Mouse (Mus musculus): ENCODE measurements around the gene F5.
A peak's percentile ranks its signal among the peaks of the same experiment; 100 is the strongest.

F5 gene

GRCm38 (mm10) chr1:164151387-164152088 is at the start of gene F5:
Gene F5 (plus strand): TSS chr1:164151838.
- DNase-seq (ENCODE audit: low read depth), result no peak

- DNase-seq (ENCODE audit: low read depth), result no peak
Measured at GRCm38 (mm10) chr1:164109763-164110162, 41.9 kb upstream of the F5 start.

GRCm38 (mm10) chr1:164110591-164111329 is 40.9 kb upstream of the F5 start:
- DNase-seq (ENCODE audit: low read depth), result no peak

- no peak for DNase-seq (ENCODE audit: low read depth)
Measured at GRCm38 (mm10) chr1:164114280-164114679, 37.4 kb upstream of the F5 start.

GRCm38 (mm10) chr1:164114947-164115493 is 36.6 kb upstream of the F5 start, which contains the start of gene Selp:
Gene Selp (plus strand): TSS chr1:164115264.
- DNase-seq (ENCODE audit: low read depth), result no peak

- DNase-seq (ENCODE audit: low read depth), result no peak
Measured at GRCm38 (mm10) chr1:164115647-164116046, 36.0 kb upstream of the F5 start.

- no peak for DNase-seq (ENCODE audit: low read depth)
Measured at GRCm38 (mm10) chr1:164117869-164118268, 33.8 kb upstream of the F5 start.

GRCm38 (mm10) chr1:164119892-164120776 is 31.5 kb upstream of the F5 start:
- no peak for DNase-seq (ENCODE audit: low read depth)

- no peak for DNase-seq (ENCODE audit: low read depth)
Measured at GRCm38 (mm10) chr1:164120777-164121158, 30.9 kb upstream of the F5 start.

- no peak for DNase-seq (ENCODE audit: low read depth)
Measured at GRCm38 (mm10) chr1:164123836-164124235, 27.8 kb upstream of the F5 start.

GRCm38 (mm10) chr1:164130013-164130412 is 21.6 kb upstream of the F5 start:
- no peak for DNase-seq (ENCODE audit: low read depth)

GRCm38 (mm10) chr1:164132609-164133008 is 19.0 kb upstream of the F5 start:
- DNase-seq (ENCODE audit: low read depth), result no peak

GRCm38 (mm10) chr1:164134101-164134500 is 17.5 kb upstream of the F5 start:
- DNase-seq (ENCODE audit: low read depth), result no peak

- no peak for DNase-seq (ENCODE audit: low read depth)
Measured at GRCm38 (mm10) chr1:164135360-164135759, 16.3 kb upstream of the F5 start.

- DNase-seq (ENCODE audit: low read depth), result no peak
Measured at GRCm38 (mm10) chr1:164135960-164136359, 15.7 kb upstream of the F5 start.

- DNase-seq (ENCODE audit: low read depth), result no peak
Measured at GRCm38 (mm10) chr1:164136636-164137035, 15.0 kb upstream of the F5 start.

- DNase-seq (ENCODE audit: low read depth), result peak; percentile 63
Measured at GRCm38 (mm10) chr1:164138365-164139130, 13.1 kb upstream of the F5 start.

- DNase-seq (ENCODE audit: low read depth), result no peak
Measured at GRCm38 (mm10) chr1:164139464-164139863, 12.2 kb upstream of the F5 start.

GRCm38 (mm10) chr1:164149083-164149482 is 2.6 kb upstream of the F5 start:
- no peak for DNase-seq (ENCODE audit: low read depth)

- DNase-seq (ENCODE audit: low read depth), result no peak
Measured at GRCm38 (mm10) chr1:164152836-164153235, 1.2 kb downstream of the F5 start.

GRCm38 (mm10) chr1:164154983-164155382 is 3.3 kb downstream of the F5 start:
- DNase-seq (ENCODE audit: low read depth), result no peak
